Mouse (Mus musculus) limb, embryonic 15.5 days (tissue): ENCODE measurements around the gene Abcb1b. TPM values are rescaled to one million over a fixed set of nuclear protein-coding genes. Genes with fewer than 3 reads are reported as not detected.
A peak's percentile ranks its signal among the peaks of the same experiment; 100 is the strongest.

Source experiments
- ATAC-seq: fragments of 200-750 bp; cut with Nextera tagmentation; 2 replicates; pipeline ENCODE4 v1.8.0; 2017; ENCODE audit warnings: low read depth, moderate TSS enrichment; ENCODE audit not compliant: insufficient number of reproducible peaks, low FRiP score, low TSS enrichment
- H3K27ac ChIP-seq: fragments of 300-500 bp; sonication (generic); 2 replicates; pipeline ENCODE4 v1.5.1; 2015; ENCODE audit warnings: moderate library complexity, mild to moderate bottlenecking, inconsistent platforms
- H3K27me3 ChIP-seq: fragments of 300-500 bp; sonication (generic); 2 replicates; pipeline ENCODE4 v1.6.1; 2015; ENCODE audit warnings: inconsistent platforms
- H3K36me3 ChIP-seq: fragments of 300-500 bp; sonication (generic); 2 replicates; pipeline ENCODE4 v1.6.1; 2015; ENCODE audit warnings: inconsistent platforms
- H3K4me1 ChIP-seq: fragments of 300-500 bp; sonication (generic); 2 replicates; pipeline ENCODE4 v1.6.1; 2015; ENCODE audit warnings: inconsistent platforms
- H3K4me2 ChIP-seq: fragments of 300-500 bp; sonication (generic); 2 replicates; pipeline ENCODE4 v1.6.1; 2015; ENCODE audit warnings: mild to moderate bottlenecking, inconsistent platforms
- H3K4me3 ChIP-seq: fragments of 300-500 bp; sonication (generic); 2 replicates; pipeline ENCODE4 v1.5.1; 2015; ENCODE audit warnings: mild to moderate bottlenecking, inconsistent platforms
- H3K9ac ChIP-seq: fragments of 300-500 bp; sonication (generic); 2 replicates; pipeline ENCODE4 v1.6.1; 2015; ENCODE audit warnings: inconsistent platforms
- H3K9me3 ChIP-seq: fragments of 300-500 bp; sonication (generic); 2 replicates; pipeline ENCODE4 v1.6.1; 2016; ENCODE audit warnings: inconsistent platforms
- WGBS: fragments of 180-500 bp; shearing (Covaris S2); methylation state at CpG from one replicate; pipeline ENCODE4 v1.1.7; 2015; 5-methylcytosine and 5-hydroxymethylcytosine counted together
- polyA plus RNA-seq: library from polyadenylated mRNA; unstranded; fragments of >200 nt; fragmentation: Nextera tagmentation; extraction: Ambion mirVana; gene quantifications from 2 replicates; pipeline ENCODE4 v1.2.1, GENCODE M21; 2015

Abcb1b gene
- polyA plus RNA-seq, 1 experiment from 2014 or later = 2.8 TPM

DNA sequence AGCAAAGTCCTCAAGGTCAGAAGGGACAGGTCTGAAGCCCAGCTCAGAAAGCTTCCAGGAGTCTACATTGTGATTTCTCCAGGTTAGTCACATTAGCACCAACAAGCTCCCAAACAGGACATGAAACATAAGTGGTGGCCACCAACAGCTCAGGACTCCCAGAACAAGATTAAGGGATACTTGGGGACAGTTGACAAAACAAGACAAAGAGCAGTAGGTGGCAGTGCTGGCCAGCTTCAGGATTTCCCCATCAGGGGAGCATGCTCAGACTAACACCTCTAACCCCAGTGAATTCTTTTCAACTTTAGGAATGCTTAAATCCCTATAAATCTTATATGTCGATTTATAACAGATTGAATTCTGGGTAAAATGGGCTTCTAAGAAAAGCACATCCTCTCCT lies 70.1 kb downstream of the Abcb1b start:
- H3K4me3 ChIP-seq = no peak overlapping the region
- H3K27me3 ChIP-seq = no peaks in the 10 kb centered on the region
- no peak for ATAC-seq
- H3K9me3 ChIP-seq = no peaks in the 10 kb centered on the region
- no peak overlapping the region for H3K9ac ChIP-seq
- WGBS = 0% methylated on average over 1 of the region's 1 CpGs
- H3K4me1 ChIP-seq = no peaks in the 10 kb centered on the region
- no peaks in the 10 kb centered on the region for H3K36me3 ChIP-seq
- H3K27ac ChIP-seq = no peak overlapping the region
- no peak overlapping the region for H3K4me2 ChIP-seq

DNA sequence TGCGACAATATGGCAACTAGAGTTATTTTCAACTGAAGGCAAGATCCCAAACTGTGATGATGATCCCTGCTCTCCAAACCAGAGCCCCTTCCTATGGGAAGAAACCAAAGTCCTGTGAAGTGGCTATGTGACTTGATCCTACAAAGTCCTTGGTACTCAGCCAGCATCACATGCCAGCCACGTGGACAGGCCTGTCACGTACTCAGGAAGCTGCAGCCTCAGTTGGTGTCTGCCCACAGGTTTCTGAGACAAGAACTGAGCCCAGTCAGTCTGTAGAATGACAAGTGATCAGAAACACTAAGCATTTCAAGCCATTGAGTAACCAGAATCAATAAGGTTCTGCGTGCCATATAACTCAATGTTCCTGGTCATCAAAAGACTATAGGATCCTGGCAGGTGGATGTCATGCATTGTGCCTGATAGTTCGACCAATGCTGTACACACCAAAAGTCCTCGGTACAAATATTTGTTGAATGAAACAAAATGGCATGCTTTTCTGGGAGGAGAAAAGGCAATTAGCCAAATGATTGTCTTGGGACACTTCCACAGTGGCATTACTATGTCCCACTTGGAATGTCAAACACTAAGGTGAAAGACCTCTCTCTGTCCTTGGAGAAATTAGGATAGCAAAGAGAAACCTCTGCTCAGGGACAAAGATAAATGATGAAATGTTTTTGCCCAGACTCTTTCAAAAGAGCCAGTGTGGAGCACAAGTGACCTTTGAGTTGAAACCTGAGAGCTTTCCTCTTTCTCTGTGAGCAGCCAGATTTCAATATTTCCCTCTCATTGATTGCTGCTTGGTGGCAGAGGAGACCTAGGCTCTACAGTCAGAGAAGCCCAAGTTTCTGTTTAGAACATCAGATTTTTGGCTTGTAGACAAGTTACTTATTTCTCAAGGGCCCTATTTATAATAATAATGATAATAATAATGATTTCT lies 75.3 kb downstream of the Abcb1b start:
- Histone ChIP-seq H3K36me3 (no peaks in the 10 kb centered on the region), H3K4me2 (no peak overlapping the region), H3K4me3 (no peak overlapping the region), H3K4me1 (no peaks in the 10 kb centered on the region), H3K9ac (no peak overlapping the region), H3K9me3 (no peaks in the 10 kb centered on the region), H3K27ac (no peak overlapping the region), H3K27me3 (no peaks in the 10 kb centered on the region)
- ATAC-seq = no peak
- 89% methylated on average over 6 of the region's 6 CpGs for WGBS

DNA sequence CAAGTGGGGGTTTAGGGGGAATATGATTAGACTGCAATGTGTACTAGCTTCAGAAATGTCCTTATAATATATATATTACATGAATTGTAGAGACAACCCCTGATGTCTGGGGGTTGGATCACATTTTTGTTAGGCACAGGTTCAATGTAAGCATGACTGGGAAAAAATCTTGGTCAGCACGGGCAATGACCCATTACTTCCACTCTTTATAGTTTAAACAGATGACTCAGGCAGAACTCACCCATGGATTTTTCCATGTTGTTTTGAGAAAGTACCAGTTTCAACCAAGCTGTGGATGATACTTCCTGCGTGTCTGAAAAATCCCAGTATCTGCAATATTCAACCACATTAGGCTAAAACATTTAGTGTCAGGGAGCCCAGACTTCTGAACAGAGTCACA lies 79.1 kb downstream of the Abcb1b start:
- Histone ChIP-seq H3K27me3 (no peaks in the 10 kb centered on the region), H3K9ac (no peak overlapping the region), H3K9me3 (no peaks in the 10 kb centered on the region), H3K4me1 (no peaks in the 10 kb centered on the region), H3K4me2 (no peak overlapping the region), H3K4me3 (no peak overlapping the region), H3K27ac (no peak overlapping the region), H3K36me3 (no peaks in the 10 kb centered on the region)
- 73% methylated on average over 2 of the region's 2 CpGs for WGBS
- no peak for ATAC-seq

DNA sequence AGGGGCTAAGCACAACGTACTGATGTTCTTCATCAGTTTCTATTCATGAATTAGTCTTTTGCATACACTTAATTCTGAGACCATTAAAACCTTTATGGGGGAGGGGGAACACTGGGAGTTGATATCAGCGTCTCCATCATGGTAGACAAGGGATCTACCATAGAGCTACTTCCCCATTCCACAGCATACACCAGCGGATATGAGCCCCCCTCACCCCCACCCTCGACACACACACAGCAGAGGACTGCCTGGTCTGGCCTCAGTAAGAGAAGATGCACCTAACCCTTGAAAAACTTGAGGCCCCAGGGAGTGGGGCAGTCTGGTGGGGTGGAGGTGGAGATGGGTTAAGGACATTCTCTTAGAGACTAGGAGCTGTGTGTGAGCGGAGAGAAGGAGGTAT lies 79.9 kb downstream of the Abcb1b start:
- Histone ChIP-seq H3K27ac (no peak overlapping the region), H3K9ac (no peak overlapping the region), H3K4me1 (no peaks in the 10 kb centered on the region), H3K36me3 (no peaks in the 10 kb centered on the region), H3K27me3 (no peaks in the 10 kb centered on the region), H3K4me3 (no peak overlapping the region), H3K9me3 (no peaks in the 10 kb centered on the region), H3K4me2 (no peak overlapping the region)
- no peak for ATAC-seq
- 71% methylated on average over 5 of the region's 5 CpGs for WGBS

DNA sequence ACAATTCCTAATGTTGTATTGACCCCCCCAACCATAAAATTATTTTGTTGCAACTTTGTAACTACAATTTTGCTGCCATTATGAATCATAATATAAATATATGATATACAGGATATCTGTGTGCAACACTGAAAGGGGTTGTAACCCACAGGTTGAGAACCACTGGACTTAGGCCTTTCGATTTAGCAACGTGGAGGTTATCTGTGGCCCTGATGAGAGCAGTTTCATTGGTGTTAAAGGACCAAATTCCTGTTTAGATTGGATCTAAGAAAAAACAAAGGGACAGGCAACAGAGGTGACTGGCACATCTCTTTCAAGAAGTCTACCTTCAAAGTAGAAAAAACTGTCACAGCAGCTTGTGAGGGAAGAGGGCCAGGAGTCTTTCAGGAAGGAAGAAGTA lies 87.9 kb downstream of the Abcb1b start:
- Histone ChIP-seq H3K9me3 (no peaks in the 10 kb centered on the region), H3K36me3 (no peaks in the 10 kb centered on the region), H3K4me1 (no peaks in the 10 kb centered on the region), H3K27me3 (no peaks in the 10 kb centered on the region), H3K27ac (no peak overlapping the region), H3K4me3 (no peak overlapping the region), H3K4me2 (no peak overlapping the region), H3K9ac (no peak overlapping the region)
- no peak for ATAC-seq
- WGBS = 81% methylated on average over 2 of the region's 2 CpGs

DNA sequence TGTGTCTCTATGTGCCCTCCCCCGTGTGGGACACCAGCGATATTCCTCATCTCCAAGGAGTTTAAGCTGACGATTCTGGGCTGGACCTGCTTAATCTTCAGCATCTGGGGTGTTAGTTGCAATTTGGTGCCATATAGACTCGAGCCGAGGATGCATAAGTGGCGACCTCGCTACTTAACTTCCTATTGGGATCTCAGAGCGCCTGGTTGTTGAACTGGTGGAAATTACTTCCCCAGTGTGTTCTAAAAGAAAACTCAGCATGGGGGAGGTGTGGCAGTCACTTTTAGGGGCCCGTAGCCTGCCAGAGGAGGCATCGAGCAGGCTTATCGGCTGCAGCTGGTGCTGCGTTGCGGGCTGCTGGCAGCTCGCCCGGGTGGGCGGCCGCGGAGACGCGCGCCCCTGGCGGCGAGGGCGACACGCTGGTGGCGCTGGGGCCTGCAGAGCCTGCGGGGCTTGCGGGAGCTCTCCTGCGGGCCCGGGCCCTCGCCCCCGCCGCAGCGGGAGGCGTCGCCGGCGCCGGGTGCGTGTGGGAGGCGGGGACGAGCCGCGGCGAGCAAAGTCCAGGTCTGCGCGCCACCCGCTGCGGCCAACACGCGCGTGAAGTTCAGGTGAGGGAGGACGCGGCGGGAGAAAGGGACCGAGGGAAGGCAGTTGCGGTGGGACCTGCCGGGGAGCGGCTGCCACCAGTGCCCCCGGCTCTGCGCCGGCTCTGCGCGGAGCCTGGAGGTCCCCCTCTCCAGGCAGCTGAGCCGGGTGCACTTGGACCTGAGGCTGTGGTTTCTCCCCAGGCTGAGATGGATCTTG lies 95.6 kb downstream of the Abcb1b start, which contains the start of gene Abcb4:
Gene Abcb4 (plus strand): TSS at position 418 of the 804 bp plus-strand sequence.
- H3K27ac ChIP-seq = no peak within 1 kb of the TSS
- peak; percentile 40; the same call in 1 of the 2 replicates for ATAC-seq
- H3K36me3 ChIP-seq = no peaks in the 10 kb centered on the region
- H3K27me3 ChIP-seq = peaks cover 26% of the 10 kb centered on the region
- peak within 1 kb of the TSS; percentile 96 for H3K4me2 ChIP-seq
- H3K9ac ChIP-seq = peak within 1 kb of the TSS; percentile 42
- H3K9me3 ChIP-seq = no peaks in the 10 kb centered on the region
- H3K4me3 ChIP-seq = peak within 1 kb of the TSS; percentile 59
- peaks cover 5% of the 10 kb centered on the region; the same call in 1 of the 2 replicates for H3K4me1 ChIP-seq
- 1% methylated on average over 61 of the region's 65 CpGs for WGBS

DNA sequence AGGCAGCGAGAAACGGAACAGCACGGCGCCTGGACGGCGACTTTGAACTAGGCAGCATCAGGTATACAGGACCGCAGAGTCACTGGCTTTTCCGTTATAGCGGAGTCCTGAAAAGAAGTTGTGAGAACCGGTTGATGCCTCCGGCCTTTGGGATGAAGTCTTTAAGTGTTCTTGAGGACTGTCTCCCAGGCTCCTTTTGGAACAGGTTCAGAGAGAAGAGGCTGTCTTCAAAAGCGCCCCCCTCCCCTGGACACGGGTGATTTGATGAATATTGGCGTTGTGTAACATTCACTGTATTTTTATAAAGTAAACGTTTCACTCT lies 96.1 kb downstream of the Abcb1b start:
- Histone ChIP-seq H3K9ac (peak overlapping the region; percentile 42; the same call in 1 of the 2 replicates), H3K4me3 (peak overlapping the region; percentile 59), H3K27me3 (peaks cover 26% of the 10 kb centered on the region), H3K27ac (no peak overlapping the region), H3K4me1 (peaks cover 5% of the 10 kb centered on the region; the same call in 1 of the 2 replicates), H3K9me3 (no peaks in the 10 kb centered on the region), H3K36me3 (no peaks in the 10 kb centered on the region), H3K4me2 (peak overlapping the region; percentile 96)
- peak; percentile 35; the same call in 1 of the 2 replicates for ATAC-seq
- 6% methylated on average over 15 of the region's 15 CpGs for WGBS

DNA sequence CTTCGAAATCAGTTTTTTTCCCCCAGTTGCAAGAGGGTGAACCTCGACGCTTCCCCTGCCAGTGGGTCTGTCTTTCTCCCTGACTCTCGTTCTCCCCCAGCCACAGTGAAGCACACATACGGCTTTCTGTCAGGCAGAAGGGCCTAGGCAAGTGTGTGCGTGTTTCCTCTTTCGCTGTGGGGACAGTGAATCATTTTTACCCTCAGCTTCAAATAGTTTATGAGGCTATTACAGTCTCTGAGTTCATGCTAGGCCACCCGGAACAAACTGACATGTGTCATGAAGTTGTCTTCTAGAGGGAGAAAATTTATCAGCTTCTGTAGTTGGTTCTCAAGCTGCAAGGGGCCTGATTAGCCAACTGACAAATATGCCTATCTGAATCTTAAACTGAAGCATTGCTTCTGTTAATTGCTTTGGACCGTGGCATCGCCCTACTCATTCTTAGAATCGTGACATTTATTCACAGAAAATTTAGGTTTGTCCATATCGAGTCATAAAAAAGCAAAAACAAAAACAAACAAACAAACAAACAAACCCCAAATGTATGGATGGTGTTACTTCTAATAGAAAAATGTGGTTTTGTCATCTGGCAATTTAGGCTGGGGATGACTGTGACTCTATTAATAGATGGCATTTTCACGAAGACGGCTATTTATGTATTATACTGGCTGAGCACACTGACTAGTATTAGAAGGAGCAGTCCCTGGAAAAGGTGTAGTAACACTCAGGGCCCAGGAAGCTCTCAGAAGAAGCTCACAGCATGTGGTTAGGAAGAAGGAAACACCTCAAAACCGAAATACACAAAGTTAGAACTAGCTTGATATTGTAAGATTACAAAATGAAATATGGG lies 96.9 kb downstream of the Abcb1b start:
- no peak overlapping the region for H3K4me2 ChIP-seq
- no peak overlapping the region for H3K4me3 ChIP-seq
- WGBS = 66% methylated on average over 15 of the region's 15 CpGs
- H3K9ac ChIP-seq = no peak overlapping the region
- no peak overlapping the region for H3K27ac ChIP-seq
- H3K4me1 ChIP-seq = peaks cover 5% of the 10 kb centered on the region; the same call in 1 of the 2 replicates
- ATAC-seq = no peak
- no peaks in the 10 kb centered on the region for H3K36me3 ChIP-seq
- H3K27me3 ChIP-seq = peaks cover 26% of the 10 kb centered on the region
- H3K9me3 ChIP-seq = no peaks in the 10 kb centered on the region

DNA sequence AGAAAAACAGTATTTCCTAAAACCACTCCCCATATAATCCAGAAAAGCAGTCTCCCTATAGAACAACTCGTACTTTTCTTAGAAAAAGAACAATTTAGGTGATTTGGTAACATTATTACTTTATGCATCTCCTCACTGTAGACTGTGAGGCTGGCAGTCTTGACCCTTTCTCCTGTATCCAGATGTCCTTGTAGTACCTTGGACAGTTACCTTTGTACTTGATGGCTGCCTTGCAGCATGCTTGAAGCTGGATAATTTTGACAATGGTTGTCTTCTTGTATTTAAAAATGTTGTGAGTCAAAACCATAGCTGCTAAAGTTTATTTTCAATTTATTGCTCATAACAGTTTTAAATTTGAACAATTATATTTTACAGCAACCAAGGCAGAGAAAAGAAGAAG lies 98.3 kb downstream of the Abcb1b start:
- Histone ChIP-seq H3K4me2 (no peak overlapping the region), H3K27ac (no peak overlapping the region), H3K9ac (no peak overlapping the region), H3K36me3 (no peaks in the 10 kb centered on the region), H3K27me3 (peaks cover 26% of the 10 kb centered on the region), H3K4me3 (no peak overlapping the region), H3K4me1 (peaks cover 5% of the 10 kb centered on the region; the same call in 1 of the 2 replicates), H3K9me3 (no peaks in the 10 kb centered on the region)
- WGBS = 70% methylated on average over 1 of the region's 1 CpGs
- no peak for ATAC-seq

DNA sequence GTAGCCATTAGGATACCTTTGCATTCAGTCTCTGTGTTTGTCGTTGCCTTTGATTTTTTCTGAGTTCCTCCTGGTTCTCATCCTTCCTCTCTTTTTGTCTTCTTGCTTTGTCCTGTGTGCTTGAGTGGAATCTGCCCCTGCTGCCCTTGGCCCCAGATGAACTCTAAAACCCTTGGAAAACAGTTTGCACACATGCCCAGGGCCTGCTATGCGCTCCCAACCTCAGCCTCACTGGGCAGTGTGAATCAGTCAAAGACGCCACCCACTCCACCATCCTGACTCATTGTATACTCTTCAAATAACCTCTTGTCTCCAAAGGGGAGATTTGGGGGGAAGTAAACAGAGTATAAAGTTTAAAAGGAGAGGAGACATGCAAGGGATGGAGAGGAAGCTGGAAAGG lies 100.3 kb downstream of the Abcb1b start:
- H3K4me3 ChIP-seq = no peak overlapping the region
- peaks cover under 1% of the 10 kb centered on the region; the same call in 1 of the 2 replicates for H3K4me1 ChIP-seq
- no peak overlapping the region for H3K4me2 ChIP-seq
- ATAC-seq = no peak
- WGBS = 71% methylated on average over 3 of the region's 3 CpGs
- H3K9me3 ChIP-seq = no peaks in the 10 kb centered on the region
- no peaks in the 10 kb centered on the region for H3K36me3 ChIP-seq
- H3K9ac ChIP-seq = no peak overlapping the region
- H3K27ac ChIP-seq = no peak overlapping the region
- peaks cover 12% of the 10 kb centered on the region for H3K27me3 ChIP-seq

DNA sequence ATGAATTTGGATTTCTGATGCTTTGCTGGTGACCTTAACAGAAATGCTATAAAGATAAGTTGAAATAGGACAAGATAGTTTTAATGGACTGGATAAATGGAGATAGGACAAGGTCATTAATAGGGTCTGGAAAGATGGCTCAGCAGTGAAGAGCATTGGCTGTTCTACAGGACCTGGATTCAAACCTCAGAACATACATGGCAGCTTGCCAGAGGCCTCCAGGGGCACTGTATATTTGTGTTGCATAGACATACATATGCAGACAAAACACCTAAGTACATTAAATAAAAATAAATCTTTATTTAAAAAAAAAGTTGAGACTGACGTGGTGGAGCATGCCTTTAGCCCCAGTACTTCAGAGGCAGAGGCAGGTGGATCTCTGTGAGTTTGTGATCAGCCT lies 103.1 kb downstream of the Abcb1b start:
- WGBS = 59% methylated on average over 1 of the region's 1 CpGs
- Histone ChIP-seq H3K4me2 (no peak overlapping the region), H3K9ac (no peak overlapping the region), H3K4me3 (no peak overlapping the region), H3K27me3 (no peaks in the 10 kb centered on the region), H3K27ac (no peak overlapping the region), H3K4me1 (no peaks in the 10 kb centered on the region), H3K36me3 (no peaks in the 10 kb centered on the region), H3K9me3 (no peaks in the 10 kb centered on the region)
- ATAC-seq = no peak
